Mouse (Mus musculus) heart, adult 2 months (tissue): Measurements from ENCODE around the gene 2810408A11Rik. TPM values are rescaled to one million over a fixed set of nuclear protein-coding genes. Genes with fewer than 3 reads are reported as not detected.

ENCODE experiments used
- DNase-seq, 2 experiments: peaks; one replicate each; pipeline ENCODE4 v3.0.0; 2021
- H3K27ac ChIP-seq: fragments of 200-600 bp; 2 replicates; pipeline ENCODE4 v1.8.1; 2022
- H3K27me3 ChIP-seq: fragments of 200-500 bp; 2 replicates; pipeline ENCODE4 v1.6.1; 2012; ENCODE audit warnings: mild to moderate bottlenecking, low read length, inconsistent platforms, mixed read lengths; ENCODE audit not compliant: control insufficient read depth, insufficient read depth
- H3K36me3 ChIP-seq: fragments of 200-500 bp; 2 replicates; pipeline ENCODE4 v1.6.1; 2012; ENCODE audit warnings: low read length, inconsistent platforms; ENCODE audit not compliant: control insufficient read depth, insufficient read depth
- H3K4me1 ChIP-seq: fragments of 200-500 bp; 2 replicates; pipeline ENCODE4 v1.6.1; 2011; ENCODE audit warnings: low read length; ENCODE audit not compliant: control insufficient read depth, insufficient read depth
- H3K4me3 ChIP-seq: fragments of 200-600 bp; 2 replicates; pipeline ENCODE4 v1.8.1; 2022
- H3K79me2 ChIP-seq: fragments of 200-500 bp; replicated peaks from 2 replicates; pipeline ENCODE4 v1.6.1; 2012; ENCODE audit warnings: mild to moderate bottlenecking, inconsistent platforms, low read length, moderate library complexity, mixed read lengths; ENCODE audit not compliant: control insufficient read depth, insufficient read depth
- H3K9ac ChIP-seq: fragments of 200-500 bp; 2 replicates; pipeline ENCODE4 v1.6.1; 2012; ENCODE audit warnings: low read depth, mild to moderate bottlenecking, control low read depth, inconsistent platforms, low read length, mixed read lengths
- CTCF ChIP-seq: fragments of 200-600 bp; IDR thresholded peaks from 2 replicates; pipeline ENCODE4 v1.8.1; 2022; ENCODE audit warnings: antibody characterized with exemption, mild to moderate bottlenecking, moderate library complexity
- EP300 ChIP-seq: fragments of 200-500 bp; IDR thresholded peaks from 2 replicates; pipeline ENCODE4 v1.6.1; 2011; ENCODE audit warnings: low read depth, low read length, control low read depth; ENCODE audit not compliant: insufficient read depth
- POLR2A ChIP-seq: fragments of 200-500 bp; IDR thresholded peaks from 2 replicates; pipeline ENCODE4 v1.6.1; 2011; ENCODE audit warnings: mild to moderate bottlenecking, low read depth, low read length, control low read depth; ENCODE audit not compliant: insufficient read depth
- WGBS: fragments of 180-500 bp; shearing (Covaris S2); methylation state at CpG from one replicate; pipeline ENCODE4 v1.1.7; 2018; 5-methylcytosine and 5-hydroxymethylcytosine counted together
- intact Hi-C: fragments of 180-260 bp; cut with DNase I; formaldehyde crosslinking; loops from one replicate; pipeline ENCODE4 v1.15.1; 2025
- long read RNA-seq: library from polyadenylated mRNA; stranded (forward); transcript quantifications from one replicate; pipeline ENCODE4 v2.0.0, GENCODE M21; 2021
- polyA plus RNA-seq: library from polyadenylated mRNA; depleted of rRNA; stranded (reverse); fragments of >200 nt; gene quantifications from 2 replicates; pipeline ENCODE4 v1.2.3, GENCODE M21; 2012; rRNA removed
- total RNA-seq, 2 experiments: library from RNA; stranded (reverse); gene quantifications; 2 replicates each; pipeline ENCODE4 v1.2.3; 2021

Gene 2810408A11Rik
- total RNA-seq (under 1 TPM; 0.23 to 0.34 TPM), polyA plus RNA-seq (0.15 and 0.41 TPM in 2 replicates)
- long read RNA-seq, result 0 reads

GRCm38 (mm10) chr11:69900471-69901405 is at the start of gene 2810408A11Rik, which contains the start of gene Neurl4:
2810408A11Rik (minus strand) TSS chr11:69900987.
Neurl4 (plus strand) TSS chr11:69901072.
- Histone ChIP-seq H3K4me3 (peak within 1 kb of the TSS; percentile 83), H3K4me1 (peaks cover 3% of the 10 kb centered on the region; the same call in 1 of the 2 replicates), H3K36me3 (no peaks in the 10 kb centered on the region), H3K9ac (peak within 1 kb of the TSS; percentile 82), H3K27ac (peak within 1 kb of the TSS; percentile 98), H3K27me3 (no peaks in the 10 kb centered on the region), H3K79me2 (no peaks in the 10 kb centered on the region)
- peak; percentile 86 to 93 for DNase-seq
- intact Hi-C loops, result no loop called here
- 1% methylated on average over 38 of the region's 38 CpGs for WGBS
- TF ChIP-seq EP300 (0 out of 2 replicates have a peak, but pooled peaks have one; percentile 22), POLR2A (peak; percentile 91), CTCF (no peak)

DNA sequence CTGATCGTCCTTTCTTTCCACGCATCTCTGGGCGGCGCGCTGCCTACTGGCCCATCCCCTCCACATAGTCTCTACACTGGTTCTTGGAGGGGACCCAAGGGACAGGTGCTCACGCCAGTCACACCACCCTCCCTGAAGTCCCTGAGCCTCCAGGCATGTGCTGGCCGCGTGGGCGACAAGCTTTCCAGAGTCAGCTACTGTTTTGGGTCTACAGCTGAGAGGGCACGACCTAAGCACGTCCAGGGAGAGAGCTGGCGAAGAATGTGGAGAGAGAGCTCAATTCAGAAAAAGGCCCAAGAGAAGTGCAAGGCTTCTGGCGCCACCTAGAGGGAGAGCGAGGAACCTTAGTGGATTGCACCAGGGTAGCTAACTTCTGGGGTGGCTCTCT is 48.0 kb upstream of the 2810408A11Rik start:
- intact Hi-C loops, result loop anchor here (1.0 kb wide), 2 partner anchors 14 to 68 kb away; no protein-coding TSS in a partner anchor
- no peaks in the 10 kb centered on the region for H3K27me3 ChIP-seq
- H3K27ac ChIP-seq, result peak overlapping the region; percentile 97
- no peaks in the 10 kb centered on the region for H3K79me2 ChIP-seq
- peak overlapping the region; percentile 13 for H3K9ac ChIP-seq
- H3K4me1 ChIP-seq, result no peaks in the 10 kb centered on the region; the same call in 1 of the 2 replicates
- DNase-seq, result peak; percentile 88 to 89
- WGBS, result under 1% methylated on average over 14 of the region's 14 CpGs
- TF ChIP-seq EP300 (peak; percentile 95), POLR2A (no peak), CTCF (peak; percentile 97; the same call in 1 of the 2 replicates)
- H3K36me3 ChIP-seq, result peaks cover 4% of the 10 kb centered on the region; the same call in 1 of the 2 replicates
- H3K4me3 ChIP-seq, result peak overlapping the region; percentile 48

GRCm38 (mm10) chr11:69948066-69948762 is 47.4 kb upstream of the 2810408A11Rik start, which contains the start of gene Slc2a4:
Slc2a4 (minus strand) TSS chr11:69948188.
- Histone ChIP-seq H3K4me1 (no peaks in the 10 kb centered on the region; the same call in 1 of the 2 replicates), H3K36me3 (peaks cover 4% of the 10 kb centered on the region; the same call in 1 of the 2 replicates), H3K4me3 (peak within 1 kb of the TSS; percentile 48), H3K79me2 (no peaks in the 10 kb centered on the region), H3K27me3 (no peaks in the 10 kb centered on the region), H3K9ac (peak within 1 kb of the TSS; percentile 75), H3K27ac (peak within 1 kb of the TSS; percentile 97)
- intact Hi-C loops, result no loop called here
- WGBS, result 1% methylated on average over 34 of the region's 34 CpGs
- peak; percentile 92 for DNase-seq
- peak; percentile 91 for TF ChIP-seq POLR2A
- TF ChIP-seq CTCF, result no peak
- TF ChIP-seq EP300, result peak; percentile 68

- Histone ChIP-seq H3K4me3 (peak overlapping the region; percentile 48), H3K9ac (peak overlapping the region; percentile 75)
These were observed 46.7 kb upstream of the 2810408A11Rik start for GRCm38 (mm10) chr11:69947337-69948065.

More at GRCm38 (mm10) chr11:69947337-69948065, 46.7 kb upstream of the 2810408A11Rik start:
- Histone ChIP-seq H3K27me3 (no peaks in the 10 kb centered on the region), H3K27ac (peak overlapping the region; percentile 97), H3K4me1 (no peaks in the 10 kb centered on the region; the same call in 1 of the 2 replicates), H3K36me3 (peaks cover 4% of the 10 kb centered on the region; the same call in 1 of the 2 replicates), H3K79me2 (no peaks in the 10 kb centered on the region)
- DNase-seq, result peak; percentile 75 to 76
- 8% methylated on average over 29 of the region's 29 CpGs for WGBS
- intact Hi-C loops, result no loop called here
- no peak; the same call in 1 of the 2 replicates for TF ChIP-seq EP300
- TF ChIP-seq CTCF, result no peak
- TF ChIP-seq POLR2A, result peak; percentile 74; the same call in 1 of the 2 replicates
